Mouse (Mus musculus) intestine, embryonic 15.5 days (tissue): Measurements from ENCODE around the gene Comt. TPM values are rescaled to one million over a fixed set of nuclear protein-coding genes. Genes with fewer than 3 reads are reported as not detected.

Source experiments
- ATAC-seq: fragments of 200-750 bp; cut with Nextera tagmentation; 2 replicates; pipeline ENCODE4 v1.8.0; 2017; ENCODE audit warnings: moderate TSS enrichment, moderate library complexity
- H3K27ac ChIP-seq: fragments of 300-500 bp; sonication (generic); 2 replicates; pipeline ENCODE4 v1.5.1; 2015; ENCODE audit warnings: mild to moderate bottlenecking, inconsistent platforms
- H3K27me3 ChIP-seq: fragments of 300-500 bp; sonication (generic); replicated peaks from 2 replicates; pipeline ENCODE4 v1.6.1; 2015; ENCODE audit warnings: inconsistent platforms
- H3K36me3 ChIP-seq: fragments of 300-500 bp; sonication (generic); 2 replicates; pipeline ENCODE4 v1.6.1; 2015; ENCODE audit warnings: inconsistent platforms
- H3K4me1 ChIP-seq: fragments of 300-500 bp; sonication (generic); replicated peaks from 2 replicates; pipeline ENCODE4 v1.6.1; 2015; ENCODE audit warnings: inconsistent platforms
- H3K4me2 ChIP-seq: fragments of 300-500 bp; sonication (generic); replicated peaks from 2 replicates; pipeline ENCODE4 v1.6.1; 2015; ENCODE audit warnings: mild to moderate bottlenecking, inconsistent platforms
- H3K4me3 ChIP-seq: fragments of 300-500 bp; sonication (generic); replicated peaks from 2 replicates; pipeline ENCODE4 v1.5.1; 2015; ENCODE audit warnings: inconsistent platforms
- H3K9ac ChIP-seq: fragments of 300-500 bp; sonication (generic); 2 replicates; pipeline ENCODE4 v1.6.1; 2015; ENCODE audit warnings: inconsistent platforms
- H3K9me3 ChIP-seq: fragments of 300-500 bp; sonication (generic); 2 replicates; pipeline ENCODE4 v1.6.1; 2016; ENCODE audit warnings: inconsistent platforms
- WGBS: fragments of 180-500 bp; shearing (Covaris S2); methylation state at CpG from one replicate; pipeline ENCODE4 v1.1.7; 2015; 5-methylcytosine and 5-hydroxymethylcytosine counted together
- polyA plus RNA-seq: library from polyadenylated mRNA; unstranded; fragments of >200 nt; fragmentation: Nextera tagmentation; extraction: Ambion mirVana; gene quantifications from 2 replicates; pipeline ENCODE4 v1.2.1, GENCODE M21; 2015

The Comt gene
- polyA plus RNA-seq, 1 experiment from 2014 or later: 89.5 TPM

DNA sequence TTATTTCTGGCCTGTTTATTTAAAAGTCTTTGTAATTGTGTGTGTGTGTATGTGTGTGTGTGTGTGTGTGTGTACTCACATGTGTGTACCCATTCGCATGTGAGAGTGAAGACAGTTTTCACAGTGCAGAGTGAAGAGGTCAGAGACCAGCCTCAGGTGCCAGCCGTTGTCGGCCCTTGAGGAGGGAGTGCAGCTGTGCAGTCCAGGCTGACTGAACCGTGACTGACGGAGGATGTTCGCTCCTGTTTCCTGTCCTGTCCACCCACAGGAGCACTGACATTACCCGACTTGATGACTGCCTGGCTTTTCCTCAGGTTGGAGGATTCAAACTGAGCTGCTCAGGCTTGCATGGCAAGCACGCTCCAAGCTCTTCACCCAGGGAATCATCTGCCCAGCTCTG is 63.7 kb downstream of the Comt start:
- H3K9ac ChIP-seq: no peak overlapping the region
- no peak for ATAC-seq
- 72% methylated on average over 8 of the region's 8 CpGs for WGBS
- H3K4me2 ChIP-seq: no peak overlapping the region
- no peaks in the 10 kb centered on the region for H3K36me3 ChIP-seq
- no peaks in the 10 kb centered on the region for H3K9me3 ChIP-seq
- H3K4me3 ChIP-seq: no peak overlapping the region
- H3K27me3 ChIP-seq: no peaks in the 10 kb centered on the region
- H3K4me1 ChIP-seq: no peaks in the 10 kb centered on the region
- no peak overlapping the region for H3K27ac ChIP-seq

DNA sequence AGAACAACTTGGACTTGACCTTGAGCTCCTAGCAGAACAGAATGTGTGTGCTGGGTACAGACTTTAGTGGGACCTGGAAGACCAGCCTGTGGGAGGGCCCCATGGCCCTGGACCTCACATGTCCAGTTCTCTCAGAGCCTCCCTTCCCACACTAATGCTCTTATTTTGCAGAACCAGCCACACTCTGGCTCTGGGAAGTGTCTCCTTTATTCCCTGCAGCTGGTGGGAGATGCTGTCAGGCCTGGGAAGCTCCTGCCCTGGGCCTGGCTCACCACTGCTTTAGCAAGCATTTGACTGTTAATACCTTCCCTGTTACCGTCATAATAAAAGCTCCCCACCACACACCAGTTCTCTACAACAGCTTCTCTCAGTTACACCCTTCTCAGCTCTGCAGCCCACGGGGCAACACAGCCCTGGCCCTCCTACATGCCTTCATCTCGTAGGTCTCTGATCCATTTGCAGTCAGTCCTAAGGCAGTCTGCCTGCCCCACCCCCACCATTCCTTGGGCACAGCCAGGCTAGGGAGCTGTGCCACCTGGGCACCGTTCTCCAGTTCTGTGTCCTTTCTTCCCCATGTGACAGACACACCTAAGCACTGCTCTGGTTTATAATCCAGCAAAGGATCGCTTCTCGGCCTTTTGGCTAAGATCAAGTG is 66.4 kb downstream of the Comt start:
- peak; percentile 43; the same call in 1 of the 2 replicates for ATAC-seq
- H3K4me1 ChIP-seq: no peaks in the 10 kb centered on the region
- no peaks in the 10 kb centered on the region for H3K9me3 ChIP-seq
- H3K4me2 ChIP-seq: no peak overlapping the region
- H3K27ac ChIP-seq: no peak overlapping the region
- no peaks in the 10 kb centered on the region for H3K36me3 ChIP-seq
- no peak overlapping the region for H3K9ac ChIP-seq
- H3K4me3 ChIP-seq: no peak overlapping the region
- 70% methylated on average over 6 of the region's 6 CpGs for whole genome bisulfite sequencing
- H3K27me3 ChIP-seq: no peaks in the 10 kb centered on the region

DNA sequence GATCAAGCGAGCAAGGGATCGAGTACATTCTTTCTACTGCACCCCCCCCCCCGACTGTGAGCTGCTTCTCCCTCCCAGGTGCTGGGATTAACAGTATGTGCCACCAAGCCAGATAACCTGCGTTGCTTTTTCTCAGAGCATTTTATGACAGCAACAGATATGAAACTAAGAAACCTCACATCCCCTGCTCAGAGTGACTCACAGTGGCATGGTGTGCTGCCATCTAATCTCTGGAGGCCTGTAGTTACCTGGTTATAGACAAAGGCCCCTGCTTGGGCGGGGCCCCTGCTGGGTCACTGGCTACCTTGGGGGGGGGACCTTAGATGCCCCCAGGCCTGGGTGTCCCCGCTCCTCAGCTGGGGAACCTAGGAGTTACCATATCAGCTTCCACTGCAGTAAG is 68.7 kb downstream of the Comt start:
- Histone ChIP-seq H3K4me3 (no peak overlapping the region), H3K36me3 (no peaks in the 10 kb centered on the region), H3K9me3 (no peaks in the 10 kb centered on the region), H3K4me1 (no peaks in the 10 kb centered on the region), H3K27ac (no peak overlapping the region), H3K9ac (no peak overlapping the region), H3K27me3 (no peaks in the 10 kb centered on the region), H3K4me2 (no peak overlapping the region)
- ATAC-seq: peak; percentile 39; the same call in 1 of the 2 replicates
- WGBS: 76% methylated on average over 6 of the region's 6 CpGs

DNA sequence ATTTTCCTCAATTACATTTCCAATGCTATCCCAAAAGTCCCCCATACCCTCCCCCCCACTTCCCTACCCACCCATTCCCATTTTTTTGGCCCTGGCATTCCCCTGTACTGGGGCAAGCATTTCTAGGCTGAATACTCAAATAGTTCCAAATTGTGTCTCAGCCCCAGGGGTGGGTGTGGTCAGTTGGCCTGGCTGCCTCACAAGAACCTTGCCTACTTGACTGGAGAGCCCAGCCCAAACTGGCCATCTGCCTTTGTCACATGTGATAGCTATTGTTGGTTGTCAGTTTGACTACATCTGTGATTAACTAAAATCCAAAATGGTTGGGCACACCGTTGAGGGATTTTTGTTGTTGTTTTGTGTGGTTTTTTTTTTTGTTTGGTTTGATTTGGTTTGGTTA is 69.7 kb downstream of the Comt start:
- WGBS: 88% methylated on average over 1 of the region's 1 CpGs
- H3K9me3 ChIP-seq: no peaks in the 10 kb centered on the region
- H3K9ac ChIP-seq: no peak overlapping the region
- H3K4me3 ChIP-seq: no peak overlapping the region
- no peak overlapping the region for H3K27ac ChIP-seq
- no peaks in the 10 kb centered on the region for H3K27me3 ChIP-seq
- no peak for ATAC-seq
- no peaks in the 10 kb centered on the region for H3K4me1 ChIP-seq
- no peak overlapping the region for H3K4me2 ChIP-seq
- no peaks in the 10 kb centered on the region for H3K36me3 ChIP-seq

Other genes with a start within 250 kb of the Comt start
- gene Ccdc188, start 209.0 kb downstream of the Comt start, polyA plus RNA-seq: not detected in 2 replicates
- 11.5 and 11.6 TPM in 2 replicates for gene Zdhhc8, start 191.7 kb downstream of the Comt start, polyA plus RNA-seq
- 102 and 107 TPM in 2 replicates for gene Trmt2a, start 178.2 kb downstream of the Comt start, polyA plus RNA-seq
- gene Ranbp1, start 178.1 kb downstream of the Comt start, polyA plus RNA-seq: 535 and 668 TPM in 2 replicates
- 3.3 TPM in 1 of 2 replicates, not detected in the other for gene Gm49776, start 168.5 kb downstream of the Comt start, polyA plus RNA-seq
- 21.4 and 24.8 TPM in 2 replicates for gene Dgcr8, start 137.6 kb downstream of the Comt start, polyA plus RNA-seq
- 43.0 and 49.4 TPM in 2 replicates for gene Tango2, start 78.7 kb downstream of the Comt start, polyA plus RNA-seq
- 21.7 and 22.1 TPM in 2 replicates for gene Arvcf, start 78.7 kb downstream of the Comt start, polyA plus RNA-seq
- 25.4 and 25.8 TPM in 2 replicates for gene Txnrd2, start 468 bp downstream of the Comt start, polyA plus RNA-seq
- gene Gnb1l, start 71.9 kb upstream of the Comt start, polyA plus RNA-seq: 13.8 and 14.0 TPM in 2 replicates
- gene Rtl10, start 72.0 kb upstream of the Comt start, polyA plus RNA-seq: 3.2 and 3.4 TPM in 2 replicates
- gene Tbx1, start 163.8 kb upstream of the Comt start, polyA plus RNA-seq: 0.23 and 0.49 TPM in 2 replicates
- gene Gp1bb, start 195.6 kb upstream of the Comt start, polyA plus RNA-seq: 2.2 and 2.5 TPM in 2 replicates
- 3.5 and 4.3 TPM in 2 replicates for gene Gm49601, start 199.6 kb upstream of the Comt start, polyA plus RNA-seq
- gene Sept5, start 203.1 kb upstream of the Comt start, polyA plus RNA-seq: 39.0 and 42.7 TPM in 2 replicates